Mouse (Mus musculus) G1E (cell line): ENCODE results near the gene St6galnac3. TPM values are rescaled to one million over a fixed set of nuclear protein-coding genes. Genes with fewer than 3 reads are reported as not detected.

Experiments
- ATAC-seq: 2 replicates; pipeline ENCODE4 v1.8.0; 2016; ENCODE audit warnings: mild to moderate bottlenecking; ENCODE audit not compliant: insufficient number of reproducible peaks, poor library complexity, low FRiP score, severe bottlenecking; ENCODE audit errors: extremely low read depth
- DNase-seq: peaks from one replicate; pipeline ENCODE4 v3.0.0; 2012; ENCODE audit warnings: low spot score
- H3K27me3 ChIP-seq: 2 replicates; pipeline ENCODE4 v1.6.1; 2012; ENCODE audit warnings: mild to moderate bottlenecking, low read length, inconsistent platforms; ENCODE audit not compliant: insufficient read depth
- H3K36me3 ChIP-seq: replicated peaks from 2 replicates; pipeline ENCODE3; 2012; ENCODE audit warnings: mild to moderate bottlenecking, inconsistent platforms
- H3K4me1 ChIP-seq: 2 replicates; pipeline ENCODE4 v1.6.1; 2012; ENCODE audit warnings: low read depth, low read length, inconsistent platforms, mixed read lengths; ENCODE audit not compliant: insufficient read depth
- H3K4me3 ChIP-seq: 2 replicates; pipeline ENCODE4 v1.5.1; 2012; ENCODE audit warnings: low read depth, mild to moderate bottlenecking, inconsistent platforms, low read length, moderate library complexity, mixed read lengths
- H3K9me3 ChIP-seq: replicated peaks from 2 replicates; pipeline ENCODE4 v1.6.1; 2012; ENCODE audit warnings: inconsistent platforms
- CTCF ChIP-seq: IDR thresholded peaks from 2 replicates; pipeline ENCODE4 v1.5.1; 2012; ENCODE audit warnings: low read depth, low read length, inconsistent platforms, mixed read lengths
- GATA1 ChIP-seq: IDR thresholded peaks from 2 replicates; pipeline ENCODE4 v1.6.1; 2012; ENCODE audit warnings: borderline replicate concordance, low read length, inconsistent platforms, mixed read lengths
- GATA2 ChIP-seq: IDR thresholded peaks from 2 replicates; pipeline ENCODE4 v1.6.1; 2012; ENCODE audit warnings: low read depth, low read length, inconsistent platforms, borderline replicate concordance
- POLR2AphosphoS5 ChIP-seq: IDR thresholded peaks from 2 replicates; pipeline ENCODE4 v1.6.1; 2012; ENCODE audit warnings: low read depth, low read length, inconsistent platforms; ENCODE audit not compliant: insufficient replicate concordance
- TAL1 ChIP-seq: conservative IDR thresholded peaks from 2 replicates; pipeline ENCODE4 v1.6.1; 2012; ENCODE audit warnings: low read depth, low read length, inconsistent platforms, mixed read lengths
- polyA plus RNA-seq: library from polyadenylated mRNA; stranded (reverse); fragments of >175 nt; gene quantifications from 2 replicates; pipeline ENCODE4 v1.2.3, GENCODE M21; 2012
- total RNA-seq, 2 experiments: library from RNA; stranded (forward) in 1 of 2; stranded (reverse) in 1 of 2; fragments of 200-1000 nt in 1 of 2; fragments of >200 nt in 1 of 2; fragmentation: Nextera tagmentation in 1 of 2; gene quantifications; 2 replicates each; pipeline ENCODE4 v1.2.3; 2014 to 2017

St6galnac3 gene
- total and polyA plus RNA-seq, 3 experiments, result 1.3 to 62.8 (median 45.7) TPM

- peaks cover 3% of the 10 kb centered on the region; the same call in 1 of the 2 replicates for H3K27me3 ChIP-seq
- H3K4me3 ChIP-seq, result no peak overlapping the region
- no peak for TF ChIP-seq POLR2AphosphoS5
- TF ChIP-seq CTCF, result no peak
- TF ChIP-seq GATA1, result no peak
- no peak for TF ChIP-seq GATA2
- no peaks in the 10 kb centered on the region for H3K9me3 ChIP-seq
- no peaks in the 10 kb centered on the region for H3K36me3 ChIP-seq
- ATAC-seq, result no peak
- no peaks in the 10 kb centered on the region for H3K4me1 ChIP-seq
- no peak for DNase-seq
These were observed 564.3 kb downstream of the St6galnac3 start for GRCm38 (mm10) chr3:153160683-153161082.

- H3K36me3 ChIP-seq, result no peaks in the 10 kb centered on the region
- no peaks in the 10 kb centered on the region for H3K9me3 ChIP-seq
- DNase-seq, result peak; percentile 18
- TF ChIP-seq TAL1, result no peak
- TF ChIP-seq CTCF, result no peak
- no peak for TF ChIP-seq GATA1
- no peak for TF ChIP-seq GATA2
- H3K4me3 ChIP-seq, result no peak overlapping the region
- ATAC-seq, result peak; percentile 89
- peaks cover 3% of the 10 kb centered on the region; the same call in 1 of the 2 replicates for H3K4me1 ChIP-seq
- H3K27me3 ChIP-seq, result peaks cover 6% of the 10 kb centered on the region; the same call in 1 of the 2 replicates
These were observed 576.1 kb downstream of the St6galnac3 start for GRCm38 (mm10) chr3:153148887-153149286.

Other genes with a start within 250 kb of the St6galnac3 start
- gene Asb17, start 119.0 kb upstream of the St6galnac3 start, total RNA-seq (2014; fragmentation: Nextera tagmentation), result 3.1 and 5.5 TPM in 2 replicates
- gene Asb17, start 119.0 kb upstream of the St6galnac3 start, total RNA-seq (2017), result 2.8 and 3.1 TPM in 2 replicates
- gene Asb17, start 119.0 kb upstream of the St6galnac3 start, polyA plus RNA-seq, result 0.08 TPM in 1 of 2 replicates, not detected in the other
- gene Msh4, start 181.0 kb upstream of the St6galnac3 start, total RNA-seq (2014; fragmentation: Nextera tagmentation), result 0.19 and 0.45 TPM in 2 replicates
- 0.46 and 0.49 TPM in 2 replicates for gene Msh4, start 181.0 kb upstream of the St6galnac3 start, total RNA-seq (2017)
- gene Msh4, start 181.0 kb upstream of the St6galnac3 start, polyA plus RNA-seq, result not detected in 2 replicates
- 147 and 179 TPM in 2 replicates for gene Rabggtb, start 187.8 kb upstream of the St6galnac3 start, total RNA-seq (2014; fragmentation: Nextera tagmentation)
- gene Rabggtb, start 187.8 kb upstream of the St6galnac3 start, total RNA-seq (2017), result 227 and 242 TPM in 2 replicates
- gene Rabggtb, start 187.8 kb upstream of the St6galnac3 start, polyA plus RNA-seq, result 26.7 and 30.3 TPM in 2 replicates
- 89.2 and 89.9 TPM in 2 replicates for gene Acadm, start 219.5 kb upstream of the St6galnac3 start, total RNA-seq (2014; fragmentation: Nextera tagmentation)
- gene Acadm, start 219.5 kb upstream of the St6galnac3 start, total RNA-seq (2017), result 212 and 260 TPM in 2 replicates
- gene Acadm, start 219.5 kb upstream of the St6galnac3 start, polyA plus RNA-seq, result 6.4 and 8.3 TPM in 2 replicates
- not detected in 2 replicates for gene Slc44a5, start 248.3 kb upstream of the St6galnac3 start, total RNA-seq (2014; fragmentation: Nextera tagmentation)
- 0.16 and 0.23 TPM in 2 replicates for gene Slc44a5, start 248.3 kb upstream of the St6galnac3 start, total RNA-seq (2017)
- not detected in 2 replicates for gene Slc44a5, start 248.3 kb upstream of the St6galnac3 start, polyA plus RNA-seq